Mouse (Mus musculus): Measurements from ENCODE around the gene Plppr2. TPM values are rescaled to one million over a fixed set of nuclear protein-coding genes. Genes with fewer than 3 reads are reported as not detected.

Plppr2 gene
- polyA plus RNA-seq, 1 experiment from 2014 or later, result 8.7 TPM

- H3K9me3 ChIP-seq, result no peaks in the 10 kb centered on the region
- no peak for ATAC-seq (ENCODE audit: insufficient number of reproducible peaks, low FRiP score, low TSS enrichment, low read depth)
- WGBS, result 91% methylated on average over 4 of the region's 4 CpGs
Measured at GRCm38 (mm10) chr9:21923036-21923435, 13.8 kb upstream of the Plppr2 start.

DNA sequence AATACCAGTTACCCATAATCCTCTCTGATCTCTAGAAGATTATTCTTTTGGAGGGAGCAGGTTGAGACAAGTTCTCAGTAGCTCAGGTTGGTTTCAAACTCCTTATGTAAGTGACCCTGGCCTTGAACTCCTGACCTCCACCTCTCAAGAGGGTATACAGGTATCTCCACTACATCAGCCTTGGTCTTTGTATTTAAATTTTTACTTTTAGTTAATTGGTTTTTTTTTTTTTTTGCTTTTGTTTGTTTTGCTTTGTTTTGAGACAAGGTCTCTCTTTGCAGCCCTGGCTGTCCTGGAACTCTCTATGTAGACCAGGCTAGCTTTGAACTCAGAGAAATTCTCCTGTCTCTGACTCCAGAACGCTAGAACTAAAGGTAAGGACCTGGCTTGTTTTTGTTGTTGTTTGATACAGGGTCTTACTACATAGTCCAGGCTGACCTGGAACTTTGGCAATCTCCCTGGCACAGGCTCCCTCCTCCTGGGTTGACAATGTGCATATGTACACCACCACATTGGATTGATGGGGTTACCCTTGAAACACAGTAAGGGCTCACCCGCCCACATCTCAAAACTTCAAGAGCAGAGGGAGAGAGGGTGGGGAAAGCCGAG is 13.2 kb upstream of the Plppr2 start:
- peaks cover 19% of the 10 kb centered on the region for H3K4me1 ChIP-seq
- H3K9ac ChIP-seq, result no peak overlapping the region
- no peak overlapping the region for H3K4me3 ChIP-seq
- H3K27ac ChIP-seq, result 0 out of 2 replicates have a peak overlapping the region, but pooled peaks have one; percentile 0
- peaks cover 8% of the 10 kb centered on the region; the same call in 1 of the 2 replicates for H3K36me3 ChIP-seq
- H3K9me3 ChIP-seq, result no peaks in the 10 kb centered on the region
- WGBS, result 60% methylated on average over 3 of the region's 3 CpGs
- no peaks in the 10 kb centered on the region for H3K27me3 ChIP-seq
- no peak for ATAC-seq (ENCODE audit: insufficient number of reproducible peaks, low FRiP score, low TSS enrichment, low read depth)
- no peak overlapping the region for H3K4me2 ChIP-seq

More at GRCm38 (mm10) chr9:21923036-21923435, 13.8 kb upstream of the Plppr2 start:
- peaks cover 25% of the 10 kb centered on the region for H3K4me1 ChIP-seq
- no peaks in the 10 kb centered on the region for H3K27me3 ChIP-seq
- no peak overlapping the region for H3K9ac ChIP-seq
- H3K4me3 ChIP-seq, result no peak overlapping the region
- peaks cover 8% of the 10 kb centered on the region; the same call in 1 of the 2 replicates for H3K36me3 ChIP-seq
- H3K4me2 ChIP-seq, result no peak overlapping the region
- no peak overlapping the region for H3K27ac ChIP-seq

GRCm38 (mm10) chr9:21924099-21924493 is 12.7 kb upstream of the Plppr2 start:
- 72% methylated on average over 6 of the region's 6 CpGs for WGBS
- peaks cover 17% of the 10 kb centered on the region for H3K4me1 ChIP-seq

GRCm38 (mm10) chr9:21925034-21925433 is 11.8 kb upstream of the Plppr2 start:
- Histone ChIP-seq H3K4me2 (no peak overlapping the region), H3K9me3 (no peaks in the 10 kb centered on the region), H3K4me3 (no peak overlapping the region), H3K36me3 (peaks cover 8% of the 10 kb centered on the region; the same call in 1 of the 2 replicates), H3K27me3 (no peaks in the 10 kb centered on the region), H3K4me1 (peaks cover 17% of the 10 kb centered on the region), H3K27ac (no peak overlapping the region), H3K9ac (no peak overlapping the region)
- WGBS, result 84% methylated on average over 3 of the region's 3 CpGs
- no peak for ATAC-seq (ENCODE audit: insufficient number of reproducible peaks, low FRiP score, low TSS enrichment, low read depth)

More at GRCm38 (mm10) chr9:21924099-21924493, 12.7 kb upstream of the Plppr2 start:
- H3K27me3 ChIP-seq, result no peaks in the 10 kb centered on the region
- H3K9me3 ChIP-seq, result no peaks in the 10 kb centered on the region
- peaks cover 8% of the 10 kb centered on the region; the same call in 1 of the 2 replicates for H3K36me3 ChIP-seq
- no peak overlapping the region for H3K4me2 ChIP-seq
- no peak overlapping the region for H3K4me3 ChIP-seq
- ATAC-seq (ENCODE audit: insufficient number of reproducible peaks, low FRiP score, low TSS enrichment, low read depth), result no peak
- no peak overlapping the region for H3K9ac ChIP-seq
- H3K27ac ChIP-seq, result peak overlapping the region; percentile 0; the same call in 1 of the 2 replicates

DNA sequence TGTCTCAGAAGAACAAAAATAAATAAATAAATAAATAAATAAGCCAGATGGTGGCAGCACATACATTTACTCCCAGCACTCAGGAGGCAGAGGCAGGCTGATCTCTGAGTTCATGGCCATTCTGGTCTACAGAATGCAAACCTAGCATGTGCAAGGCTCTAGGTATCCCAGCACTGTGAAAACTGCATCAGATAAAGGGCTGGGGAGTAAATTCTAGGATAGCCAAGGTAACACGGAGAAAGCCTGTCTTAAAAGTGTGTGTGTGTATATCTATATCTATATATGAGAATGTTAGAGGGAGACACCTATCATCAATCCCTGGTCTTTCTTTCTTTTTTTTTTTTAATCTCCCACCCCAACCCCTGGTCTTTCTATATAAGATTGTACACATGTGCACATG is 11.3 kb upstream of the Plppr2 start:
- no peak overlapping the region for H3K4me3 ChIP-seq
- H3K4me2 ChIP-seq, result no peak overlapping the region
- H3K27ac ChIP-seq, result no peak overlapping the region
- 91% methylated on average over 1 of the region's 1 CpGs for WGBS
- peaks cover 8% of the 10 kb centered on the region; the same call in 1 of the 2 replicates for H3K36me3 ChIP-seq
- no peak overlapping the region for H3K9ac ChIP-seq
- no peak for ATAC-seq (ENCODE audit: insufficient number of reproducible peaks, low FRiP score, low TSS enrichment, low read depth)
- no peaks in the 10 kb centered on the region for H3K9me3 ChIP-seq
- H3K27me3 ChIP-seq, result no peaks in the 10 kb centered on the region
- peaks cover 17% of the 10 kb centered on the region for H3K4me1 ChIP-seq

DNA sequence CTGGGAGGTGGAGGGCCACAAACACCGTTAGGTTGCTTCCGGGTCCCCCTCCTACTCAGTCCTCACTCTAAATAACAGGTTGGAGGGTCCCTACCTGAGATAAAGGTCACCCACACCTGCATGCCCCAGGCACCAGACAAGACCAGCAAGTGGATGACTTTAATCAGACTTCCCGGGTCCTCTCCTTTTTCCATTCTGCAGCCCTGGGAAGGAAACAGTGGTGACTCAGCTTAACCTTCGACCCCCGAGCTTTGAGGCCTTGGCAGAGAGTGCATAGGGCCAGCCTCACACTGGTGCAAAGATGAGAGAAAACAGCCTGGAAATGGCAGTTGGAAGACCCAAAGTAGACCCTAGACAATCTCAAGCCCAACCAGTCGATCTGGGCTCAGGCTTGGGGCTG is 10.7 kb upstream of the Plppr2 start:
- H3K27ac ChIP-seq, result no peak overlapping the region
- no peak overlapping the region for H3K9ac ChIP-seq
- WGBS, result 64% methylated on average over 6 of the region's 6 CpGs
- ATAC-seq (ENCODE audit: insufficient number of reproducible peaks, low FRiP score, low TSS enrichment, low read depth), result no peak
- peak overlapping the region; percentile 51 for H3K4me3 ChIP-seq
- peak overlapping the region; percentile 56 for H3K4me2 ChIP-seq
- no peaks in the 10 kb centered on the region for H3K9me3 ChIP-seq
- peaks cover 8% of the 10 kb centered on the region; the same call in 1 of the 2 replicates for H3K36me3 ChIP-seq
- H3K27me3 ChIP-seq, result no peaks in the 10 kb centered on the region
- H3K4me1 ChIP-seq, result peaks cover 17% of the 10 kb centered on the region

GRCm38 (mm10) chr9:21926784-21927183 is 10.0 kb upstream of the Plppr2 start:
- 3% methylated on average over 6 of the region's 6 CpGs for WGBS
- Histone ChIP-seq H3K36me3 (peaks cover 5% of the 10 kb centered on the region; the same call in 1 of the 2 replicates), H3K4me3 (peak overlapping the region; percentile 51), H3K4me2 (peak overlapping the region; percentile 56), H3K27ac (peak overlapping the region; percentile 59), H3K9me3 (no peaks in the 10 kb centered on the region), H3K4me1 (peaks cover 17% of the 10 kb centered on the region), H3K27me3 (no peaks in the 10 kb centered on the region), H3K9ac (peak overlapping the region; percentile 34)
- ATAC-seq (ENCODE audit: insufficient number of reproducible peaks, low FRiP score, low TSS enrichment, low read depth), result no peak

DNA sequence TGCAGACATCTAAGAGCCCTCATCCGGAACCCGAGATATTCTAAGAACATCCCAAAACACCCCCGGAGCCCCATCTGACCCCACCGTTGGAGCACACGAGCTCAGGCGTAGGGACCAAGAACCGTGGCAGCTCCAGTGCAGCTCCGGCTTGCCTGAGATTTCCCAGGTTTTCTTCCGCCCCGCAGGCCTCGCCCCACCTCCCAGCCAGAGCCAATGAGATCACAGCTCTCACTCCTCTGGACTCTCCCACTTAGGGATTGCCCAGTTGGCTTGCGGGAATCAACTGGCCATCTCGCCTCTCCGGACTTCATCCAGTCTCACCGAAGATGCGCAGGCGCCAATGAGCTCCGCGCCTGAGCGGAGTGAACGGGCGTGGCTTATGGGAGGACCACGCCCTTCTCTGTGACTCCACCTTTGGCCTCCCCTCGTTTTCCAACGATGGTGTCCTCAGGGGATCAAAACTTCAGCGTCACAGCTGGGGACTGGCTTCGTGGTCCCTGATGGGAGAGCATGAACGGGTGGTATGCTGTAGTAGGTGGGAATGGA is 9.6 kb upstream of the Plppr2 start, which contains the start of the genes Ccdc159 and Tmem205:
TSS of gene Ccdc159 (plus strand) at position 264 of the 546 bp plus-strand sequence.
TSS of gene Tmem205 (minus strand) at position 349 of the 546 bp plus-strand sequence.
- Histone ChIP-seq H3K4me3 (peak within 1 kb of the TSS; percentile 51), H3K27ac (peak within 1 kb of the TSS; percentile 59), H3K4me2 (peak within 1 kb of the TSS; percentile 56), H3K9me3 (no peaks in the 10 kb centered on the region), H3K9ac (peak within 1 kb of the TSS; percentile 34), H3K27me3 (no peaks in the 10 kb centered on the region), H3K4me1 (peaks cover 17% of the 10 kb centered on the region), H3K36me3 (peaks cover 3% of the 10 kb centered on the region; the same call in 1 of the 2 replicates)
- under 1% methylated on average over 28 of the region's 28 CpGs for WGBS
- ATAC-seq (ENCODE audit: insufficient number of reproducible peaks, low FRiP score, low TSS enrichment, low read depth), result peak; percentile 94

GRCm38 (mm10) chr9:21929208-21929607 is 7.6 kb upstream of the Plppr2 start:
- Histone ChIP-seq H3K27ac (no peak overlapping the region), H3K4me1 (peaks cover 19% of the 10 kb centered on the region), H3K4me2 (no peak overlapping the region), H3K9ac (no peak overlapping the region), H3K27me3 (no peaks in the 10 kb centered on the region), H3K4me3 (no peak overlapping the region), H3K9me3 (no peaks in the 10 kb centered on the region), H3K36me3 (peaks cover 3% of the 10 kb centered on the region; the same call in 1 of the 2 replicates)
- 81% methylated on average over 3 of the region's 3 CpGs for WGBS
- no peak for ATAC-seq (ENCODE audit: insufficient number of reproducible peaks, low FRiP score, low TSS enrichment, low read depth)

DNA sequence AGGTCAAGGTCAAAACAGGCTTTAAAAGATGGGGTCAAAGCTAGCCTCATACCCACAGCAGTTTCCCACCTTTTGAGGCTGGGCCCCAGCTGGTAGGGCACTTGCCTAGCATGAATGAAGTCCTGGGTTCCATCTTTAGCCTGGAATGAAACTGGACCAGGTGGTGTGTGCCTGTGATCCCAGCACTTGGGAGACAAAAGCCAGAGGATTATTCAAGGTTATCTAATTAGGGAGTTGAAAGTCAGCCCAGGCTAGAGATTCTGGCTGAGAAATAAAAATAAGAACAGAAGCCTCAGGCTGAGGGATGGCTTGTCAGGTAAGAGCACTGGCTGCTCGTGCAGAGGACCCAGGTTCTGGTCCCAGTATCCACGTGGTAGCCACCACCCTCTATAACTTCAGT is 4.8 kb upstream of the Plppr2 start:
- H3K4me3 ChIP-seq, result no peak overlapping the region
- no peaks in the 10 kb centered on the region for H3K36me3 ChIP-seq
- H3K27me3 ChIP-seq, result no peaks in the 10 kb centered on the region
- peaks cover 15% of the 10 kb centered on the region; the same call in 1 of the 2 replicates for H3K4me1 ChIP-seq
- 51% methylated on average over 2 of the region's 2 CpGs for WGBS
- H3K4me2 ChIP-seq, result no peak overlapping the region
- H3K9me3 ChIP-seq, result no peaks in the 10 kb centered on the region
- no peak overlapping the region for H3K9ac ChIP-seq
- no peak for ATAC-seq (ENCODE audit: insufficient number of reproducible peaks, low FRiP score, low TSS enrichment, low read depth)
- H3K27ac ChIP-seq, result no peak overlapping the region

GRCm38 (mm10) chr9:21932445-21933137 is 4.2 kb upstream of the Plppr2 start:
- H3K27ac ChIP-seq, result no peak overlapping the region
- ATAC-seq (ENCODE audit: insufficient number of reproducible peaks, low FRiP score, low TSS enrichment, low read depth), result no peak
- 53% methylated on average over 12 of the region's 12 CpGs for WGBS
- H3K36me3 ChIP-seq, result no peaks in the 10 kb centered on the region
- no peak overlapping the region for H3K4me3 ChIP-seq
- H3K9me3 ChIP-seq, result no peaks in the 10 kb centered on the region
- H3K4me2 ChIP-seq, result no peak overlapping the region
- peaks cover 16% of the 10 kb centered on the region; the same call in 1 of the 2 replicates for H3K4me1 ChIP-seq
- no peak overlapping the region for H3K9ac ChIP-seq
- no peaks in the 10 kb centered on the region for H3K27me3 ChIP-seq

GRCm38 (mm10) chr9:21934021-21934420 is 2.8 kb upstream of the Plppr2 start:
- ATAC-seq (ENCODE audit: insufficient number of reproducible peaks, low FRiP score, low TSS enrichment, low read depth), result no peak
- peaks cover 15% of the 10 kb centered on the region; the same call in 1 of the 2 replicates for H3K4me1 ChIP-seq
- no peak overlapping the region for H3K4me2 ChIP-seq
- no peaks in the 10 kb centered on the region for H3K9me3 ChIP-seq
- no peaks in the 10 kb centered on the region for H3K27me3 ChIP-seq
- H3K4me3 ChIP-seq, result no peak overlapping the region
- H3K9ac ChIP-seq, result no peak overlapping the region
- H3K27ac ChIP-seq, result no peak overlapping the region
- H3K36me3 ChIP-seq, result no peaks in the 10 kb centered on the region
- 85% methylated on average over 12 of the region's 12 CpGs for WGBS

Measured in limb, embryonic 15.5 days (tissue).